Mouse (Mus musculus): ENCODE data around the gene Drg2. TPM values are rescaled to one million over a fixed set of nuclear protein-coding genes. Genes with fewer than 3 reads are reported as not detected.
A peak's percentile ranks its signal among the peaks of the same experiment; 100 is the strongest.

Gene Drg2
- total RNA-seq, 2 experiments from 2014 or later: 31.1 to 34.1 TPM

DNA sequence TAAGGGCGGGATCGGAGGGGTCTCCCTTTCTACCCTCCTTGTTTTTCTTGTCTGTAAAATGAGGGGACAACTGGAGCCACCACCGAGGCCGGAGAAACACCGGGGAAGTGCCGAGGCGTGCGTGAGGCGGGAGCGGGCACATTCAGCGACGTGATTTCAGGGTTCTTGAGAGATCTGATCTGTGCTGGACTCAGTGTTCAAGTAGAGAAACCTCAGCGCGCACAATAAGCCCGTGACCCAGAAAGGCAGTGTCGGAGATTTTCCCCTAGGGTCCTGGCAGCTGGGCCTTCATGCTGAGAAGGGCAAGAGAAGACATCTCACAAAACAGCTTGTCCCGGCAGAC lies 325 bp downstream of the Drg2 start:
- peak in 1 of 2 experiments; percentile 9 for DNase-seq
- intact Hi-C loops (cut with DNase I): loop anchor here (5.0 kb wide), 1 partner anchor 73 kb away; no protein-coding TSS in a partner anchor

DNA sequence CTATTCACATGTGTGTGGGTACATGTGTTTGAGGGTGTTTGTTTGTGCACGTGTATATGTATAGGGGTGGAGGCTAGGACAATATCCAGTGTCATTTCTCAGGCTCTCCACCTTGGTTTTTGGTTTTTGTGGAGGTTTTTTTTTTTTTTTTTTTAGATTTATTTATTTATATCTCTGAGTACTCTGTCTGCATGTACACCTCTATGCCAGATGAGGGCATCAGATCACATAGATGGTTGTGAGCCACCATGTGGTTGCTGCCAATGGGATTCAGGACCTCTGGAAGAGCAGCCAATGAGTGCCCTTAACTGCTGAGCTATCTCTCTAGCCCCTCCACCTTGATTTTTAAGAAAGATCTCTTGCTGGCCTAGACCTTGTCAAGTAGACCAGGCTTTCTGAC lies 3.6 kb downstream of the Drg2 start:
- DNase-seq: no peak
- intact Hi-C loops (cut with DNase I): loop anchor here (5.0 kb wide), 1 partner anchor 69 kb away; no protein-coding TSS in a partner anchor

DNA sequence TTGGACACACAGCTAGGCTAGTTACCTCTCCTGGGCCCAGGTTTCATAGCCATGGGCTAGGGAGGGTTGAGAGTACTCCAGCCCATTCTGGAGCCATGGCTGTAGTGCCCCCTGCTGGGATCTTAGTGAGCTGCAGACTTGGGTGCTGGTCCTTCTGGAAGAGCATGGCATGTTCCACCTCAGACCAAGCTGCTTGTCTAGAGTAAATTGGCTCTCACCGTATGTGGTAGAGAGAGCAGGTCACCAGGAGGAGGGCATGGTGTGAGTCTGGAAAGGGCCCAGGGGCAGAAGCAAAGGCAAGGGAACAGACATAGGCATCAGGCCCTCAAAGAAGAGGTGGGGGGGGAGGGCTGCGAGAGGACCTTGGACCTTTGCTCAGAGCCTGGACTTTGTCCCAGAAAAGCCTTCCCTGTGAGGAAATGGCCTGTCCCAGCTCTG lies 11.6 kb downstream of the Drg2 start:
- intact Hi-C loops (cut with DNase I): no loop called here
- peak in 1 of 2 experiments; percentile 29 for DNase-seq

DNA sequence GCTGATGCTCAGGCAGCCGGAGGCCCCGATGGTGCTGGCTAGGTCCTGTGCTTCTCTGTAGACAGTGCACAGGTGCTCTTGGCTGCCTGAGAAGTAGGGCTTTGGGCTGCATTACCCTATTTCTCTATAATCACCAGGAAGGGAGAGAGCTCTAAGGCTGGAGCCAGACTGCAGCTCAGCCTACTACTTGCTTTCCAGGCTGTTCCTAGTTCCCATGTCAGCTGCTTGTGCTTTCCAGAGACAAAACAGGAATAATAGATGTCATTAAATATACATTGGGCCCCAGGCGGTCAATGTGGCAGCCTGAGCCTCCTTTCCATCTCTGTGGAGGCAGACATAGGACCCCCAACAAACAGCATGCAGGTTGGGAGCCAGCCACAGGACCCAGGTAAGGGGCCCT lies 14.6 kb downstream of the Drg2 start, which contains the start of gene Myo15:
Gene Myo15, plus strand, starts transcription at position 301 of the 400 bp plus-strand sequence.
- intact Hi-C loops (cut with DNase I): no loop called here
- DNase-seq: no peak

DNA sequence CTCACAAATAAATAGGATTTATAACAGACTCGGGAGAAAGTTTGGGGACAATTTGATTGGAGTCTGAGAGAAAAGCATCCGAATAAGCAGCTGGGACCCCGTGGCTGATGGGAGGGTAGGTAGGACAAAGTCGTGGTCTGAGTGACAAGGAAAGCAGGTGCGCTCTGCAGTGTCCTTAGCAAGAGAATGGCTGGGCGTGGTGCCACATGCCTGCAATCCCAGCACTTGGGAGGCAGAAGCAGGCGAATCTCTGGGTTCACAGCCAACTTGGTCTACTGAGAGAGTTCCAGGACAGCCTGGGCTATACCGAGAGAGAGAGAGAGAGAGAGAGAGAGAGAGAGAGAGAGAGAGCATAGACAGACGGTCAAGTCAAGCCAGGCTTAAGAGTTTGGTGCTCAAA lies 16.4 kb downstream of the Drg2 start:
- intact Hi-C loops (cut with DNase I): no loop called here
- DNase-seq: no peak

DNA sequence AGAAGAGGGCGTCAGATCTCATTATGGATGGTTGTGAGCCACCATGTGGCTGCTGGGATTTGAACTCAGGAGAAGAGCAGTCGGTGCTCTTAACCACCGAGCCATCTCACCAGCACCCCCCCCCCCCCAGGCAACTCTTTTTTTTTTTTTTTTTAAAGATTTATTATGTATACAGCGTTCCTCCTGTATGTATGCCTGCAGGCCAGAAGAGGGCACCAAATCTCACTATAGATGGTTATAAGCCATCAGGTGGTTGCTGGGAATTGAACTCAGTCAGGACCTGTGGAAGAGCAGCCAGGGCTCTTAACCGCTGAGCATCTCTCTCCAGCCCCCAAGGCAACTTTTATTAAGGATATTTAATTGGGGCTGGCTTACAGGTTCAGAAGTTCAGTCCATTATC lies 20.1 kb downstream of the Drg2 start:
- intact Hi-C loops (cut with DNase I): no loop called here
- DNase-seq: no peak

DNA sequence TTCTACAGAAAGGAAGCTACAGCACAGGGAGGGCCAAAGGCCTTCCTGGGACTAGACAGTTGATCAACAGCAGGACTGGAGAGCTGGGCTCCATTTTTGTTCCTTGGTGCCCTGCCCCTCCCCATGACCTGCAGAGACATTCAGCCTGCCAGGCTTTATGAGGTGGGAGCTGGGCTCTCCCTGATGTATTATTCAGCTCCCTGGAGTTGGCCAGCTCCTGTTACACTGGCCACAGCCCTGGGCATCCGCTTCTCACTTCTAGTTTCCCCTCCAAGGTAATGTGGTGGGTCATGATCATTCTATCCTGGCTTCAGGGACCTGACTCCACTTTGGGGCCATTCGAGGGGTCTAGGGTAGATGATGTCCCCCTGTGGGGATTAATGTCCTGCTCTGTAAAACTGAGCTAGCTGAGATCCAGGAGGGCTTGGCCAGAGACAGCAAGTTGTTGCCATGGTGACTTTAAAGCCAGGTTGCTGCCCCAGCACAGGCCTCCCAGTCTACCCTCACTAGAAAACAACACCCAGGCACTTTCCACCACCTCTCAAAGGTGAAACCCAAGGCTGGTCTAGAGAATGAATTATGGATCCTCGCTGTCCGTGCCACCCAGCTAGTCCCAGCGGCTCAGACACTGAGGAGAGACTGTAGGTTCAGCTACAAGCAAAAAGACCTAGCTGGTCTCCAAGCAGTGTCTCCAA lies 21.4 kb downstream of the Drg2 start:
- intact Hi-C loops (cut with DNase I): no loop called here
- DNase-seq: no peak

DNA sequence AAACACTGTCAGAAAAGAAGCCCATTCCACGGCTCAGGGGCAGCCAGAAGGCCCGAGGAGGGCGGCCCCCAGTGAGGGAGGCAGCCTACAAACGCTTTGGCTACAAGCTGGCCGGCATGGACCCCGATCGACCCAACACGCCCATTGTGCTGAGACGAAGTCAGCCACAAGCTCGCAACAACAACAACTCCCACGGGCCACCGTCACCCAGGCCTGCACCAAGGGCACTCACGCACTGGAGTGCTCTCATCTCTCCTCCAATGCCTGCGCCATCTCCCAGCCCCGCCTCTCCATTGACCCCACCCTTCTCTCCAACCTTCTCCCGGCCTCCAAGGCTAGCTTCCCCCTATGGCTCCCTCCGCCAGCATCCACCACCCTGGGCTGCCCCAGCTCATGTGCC lies 23.7 kb downstream of the Drg2 start:
- DNase-seq: no peak
- intact Hi-C loops (cut with DNase I): no loop called here

DNA sequence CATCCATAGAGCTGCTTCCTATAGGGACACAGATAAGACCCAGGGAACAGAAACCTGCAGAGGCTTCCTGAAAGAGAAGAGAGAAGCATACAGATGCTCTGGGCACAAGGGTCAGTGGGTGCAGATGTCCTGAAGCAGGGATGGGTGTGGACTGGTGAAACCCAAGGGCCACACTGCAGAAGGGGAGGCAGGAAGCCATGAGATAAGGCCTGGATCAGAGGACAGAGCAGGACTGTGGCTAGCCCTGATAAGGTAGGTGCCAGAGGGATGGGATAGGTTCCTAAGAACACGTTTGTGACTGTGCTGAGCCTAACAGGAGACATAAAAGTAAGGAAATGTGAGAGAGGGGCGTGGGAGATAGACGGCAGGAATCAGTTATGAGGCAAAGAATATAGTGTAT lies 31.9 kb downstream of the Drg2 start:
- intact Hi-C loops (cut with DNase I): no loop called here
- DNase-seq: no peak

DNA sequence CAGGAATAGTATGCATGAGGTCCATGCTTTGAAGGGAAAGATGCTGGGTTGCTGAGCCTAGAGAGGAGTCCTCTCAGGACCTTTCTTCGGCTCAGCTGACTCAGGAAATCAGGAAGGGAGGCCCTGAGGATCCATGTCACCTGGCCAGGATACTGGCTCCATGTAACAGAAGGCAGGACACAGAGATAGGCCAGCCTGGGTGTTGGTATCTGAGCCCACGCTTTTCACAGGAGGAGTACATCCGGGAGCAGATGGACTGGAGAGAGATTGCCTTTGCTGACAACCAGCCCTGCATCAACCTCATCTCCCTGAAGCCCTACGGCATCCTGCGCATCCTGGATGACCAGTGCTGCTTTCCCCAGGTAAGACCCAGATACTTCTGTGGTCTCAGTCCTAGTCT lies 38.3 kb downstream of the Drg2 start:
- intact Hi-C loops (cut with DNase I): no loop called here

DNA sequence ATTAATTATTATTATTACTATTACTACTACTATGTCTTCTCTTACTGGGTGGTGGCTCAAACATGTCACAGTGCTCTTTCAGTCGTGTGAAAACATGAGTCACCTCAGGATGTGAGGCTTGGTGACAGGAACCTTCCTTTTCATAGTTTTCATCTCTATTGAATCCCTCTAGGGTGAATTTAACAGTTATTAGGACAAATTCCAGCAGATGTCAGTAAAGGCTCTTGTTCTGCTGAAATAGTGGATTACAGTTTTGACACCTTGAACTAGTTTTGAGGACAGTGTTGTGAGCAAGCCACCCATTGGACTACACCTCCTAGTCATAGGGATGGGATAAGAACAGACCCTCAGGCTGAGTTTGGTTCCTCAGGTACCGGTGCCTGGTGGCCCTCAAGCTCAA lies 41.3 kb downstream of the Drg2 start:
- intact Hi-C loops (cut with DNase I): no loop called here
- DNase-seq: no peak

More for the DNA sequence above, 38.3 kb downstream of the Drg2 start:
- DNase-seq: no peak

DNA sequence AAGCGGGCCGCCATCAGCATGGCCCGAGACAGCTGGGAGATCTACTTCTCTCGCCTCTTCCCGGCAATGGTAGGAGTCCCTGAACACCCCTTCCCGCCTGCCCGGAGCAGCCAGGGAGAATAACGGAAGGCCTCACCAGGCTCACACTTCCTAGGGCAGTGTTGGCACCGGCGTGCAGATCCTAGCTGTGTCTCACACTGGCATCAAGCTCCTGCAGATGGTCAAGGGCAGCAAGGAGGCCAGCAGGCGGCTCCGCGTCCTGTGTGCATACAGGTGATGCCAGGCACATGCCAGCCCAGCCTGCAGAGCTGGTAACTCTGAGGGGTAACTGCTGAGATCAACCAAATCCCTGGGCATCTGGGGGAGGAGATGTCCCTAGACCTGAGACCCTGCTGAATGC lies 52.9 kb downstream of the Drg2 start:
- intact Hi-C loops (cut with DNase I): no loop called here

DNA sequence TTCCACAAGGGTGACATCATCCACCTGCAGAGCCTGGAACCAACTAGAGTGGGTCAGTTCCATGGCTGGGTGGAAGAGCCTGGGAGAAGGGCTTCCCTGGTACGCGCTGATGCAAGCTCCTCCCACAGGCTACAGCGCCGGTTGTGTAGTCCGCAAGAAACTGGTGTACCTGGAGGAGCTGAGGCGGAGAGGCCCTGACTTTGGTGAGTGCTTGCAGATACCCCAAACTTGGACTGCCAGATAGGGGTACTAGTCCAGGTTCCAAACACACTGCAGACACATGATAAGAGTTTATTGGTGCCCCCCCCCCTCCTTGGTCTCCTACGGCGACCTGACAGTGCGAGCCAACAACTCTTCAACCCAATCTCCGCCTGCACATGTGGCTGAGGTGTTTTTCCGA lies 54.6 kb downstream of the Drg2 start:
- DNase-seq: peak in 1 of 2 experiments; percentile 5
- intact Hi-C loops (cut with DNase I): no loop called here

More for the DNA sequence above, 52.9 kb downstream of the Drg2 start:
- no peak for DNase-seq

DNA sequence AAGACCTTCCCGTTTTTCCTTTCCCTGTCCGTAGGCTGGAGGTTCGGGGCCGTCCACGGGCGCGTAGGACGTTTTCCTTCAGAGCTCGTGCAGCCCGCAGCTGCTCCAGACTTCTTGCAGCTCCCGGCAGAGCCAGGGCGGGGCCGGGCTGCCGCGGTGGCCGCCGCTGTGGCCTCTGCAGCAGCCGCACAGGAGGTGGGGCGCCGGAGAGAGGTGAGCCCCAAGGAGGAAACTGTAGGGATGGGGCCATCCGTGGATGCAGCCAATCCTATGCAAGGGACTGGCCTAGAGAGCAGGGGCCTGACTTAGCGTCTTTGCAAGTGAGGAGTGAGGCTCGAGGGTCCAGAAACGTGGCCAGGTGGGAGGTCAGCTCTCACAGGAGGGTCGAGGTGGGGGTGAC lies 55.1 kb downstream of the Drg2 start:
- intact Hi-C loops (cut with DNase I): no loop called here
- DNase-seq: peak; percentile 10 to 14

DNA sequence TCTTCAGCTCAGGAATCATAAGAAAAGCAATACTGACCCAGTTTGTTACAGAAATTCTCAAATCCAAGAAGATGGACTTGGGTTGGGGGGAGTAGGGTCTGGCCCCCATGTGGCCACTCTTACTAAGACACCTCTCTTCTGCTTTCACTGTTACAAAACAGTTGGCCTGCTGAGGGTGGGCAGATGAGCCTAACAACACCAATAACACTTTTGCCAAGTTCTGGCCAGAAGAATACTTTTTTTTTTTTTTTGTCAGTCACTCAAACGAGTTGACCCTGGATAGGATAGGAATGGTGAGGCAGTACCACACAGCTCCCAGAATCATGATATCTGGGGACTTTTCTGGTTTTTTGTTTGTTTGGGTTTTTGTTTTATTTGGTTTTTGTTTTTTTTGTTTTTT lies 57.5 kb downstream of the Drg2 start:
- intact Hi-C loops (cut with DNase I): no loop called here
- DNase-seq: no peak

DNA sequence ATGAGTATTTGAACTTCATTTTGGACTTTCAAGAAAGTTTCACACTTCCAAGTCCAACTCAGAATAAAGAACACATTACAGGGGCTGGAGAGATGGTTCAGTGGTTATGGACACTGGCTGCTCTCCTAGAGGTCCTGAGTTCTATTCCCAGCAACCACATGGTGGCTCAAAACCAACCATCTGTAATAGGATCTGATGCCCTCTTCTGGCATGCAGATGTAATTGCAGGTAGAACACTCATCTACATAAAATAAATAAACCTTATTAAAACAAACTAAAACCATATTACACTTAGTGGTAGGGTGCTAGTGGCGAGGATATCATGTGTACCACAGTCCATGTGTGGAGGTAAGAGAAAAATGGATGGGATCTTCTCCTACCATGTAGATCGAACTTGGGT lies 58.1 kb downstream of the Drg2 start:
- DNase-seq: no peak
- intact Hi-C loops (cut with DNase I): no loop called here

DNA sequence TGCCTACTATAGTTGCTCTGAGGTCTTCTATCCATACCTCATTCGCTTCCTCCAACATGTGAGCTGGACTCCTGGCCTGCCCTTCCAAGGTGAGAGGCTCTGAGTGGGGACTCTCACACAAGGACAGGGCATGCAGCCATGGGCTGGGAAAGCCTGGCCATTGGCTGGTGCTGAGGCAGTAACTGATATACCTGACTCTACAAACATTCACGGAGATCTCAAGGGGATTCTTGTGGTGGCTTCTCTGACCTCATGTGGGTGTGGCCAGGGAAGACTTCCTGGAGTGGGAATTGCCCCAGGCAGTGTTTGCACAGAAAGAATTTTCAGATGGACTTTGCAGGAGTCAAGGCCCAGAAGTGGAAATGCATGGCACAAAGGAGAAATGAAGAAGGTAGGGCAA lies 60.5 kb downstream of the Drg2 start:
- intact Hi-C loops (cut with DNase I): no loop called here
- DNase-seq: no peak

DNA sequence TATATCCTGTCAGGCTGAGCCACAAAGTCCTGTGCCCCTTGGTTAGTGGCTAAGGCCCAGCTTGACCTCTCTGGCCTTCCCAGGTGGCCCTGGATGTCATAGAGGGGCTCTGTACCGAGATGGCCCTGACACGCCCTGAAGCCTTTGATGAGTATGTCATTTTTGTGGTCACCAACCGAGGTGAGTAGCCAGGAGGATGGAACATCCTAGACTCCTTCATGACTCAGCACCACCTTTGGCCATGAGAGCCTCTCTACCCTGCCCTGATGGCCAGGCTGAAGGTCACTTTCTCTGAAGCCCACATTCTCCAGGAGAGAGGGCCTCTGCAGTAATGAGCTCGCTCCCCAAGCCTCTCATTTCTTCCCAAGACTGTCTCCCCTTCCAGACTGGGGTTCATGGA lies 63.9 kb downstream of the Drg2 start:
- intact Hi-C loops (cut with DNase I): no loop called here
- DNase-seq: no peak

Other genes with a start within 250 kb of the Drg2 start
- 10 to 100 TPM; 29.0 to 32.0 TPM for gene Srebf1, start 232.0 kb upstream of the Drg2 start, total RNA-seq (2021)
- 10 to 100 TPM; 93.3 to 93.7 TPM for gene Tom1l2, start 101.7 kb upstream of the Drg2 start, total RNA-seq (2021)
- gene Drc3, start 101.3 kb upstream of the Drg2 start, total RNA-seq (2021): 1 to 10 TPM; 2.0 to 3.2 TPM
- gene Gid4, start 37.4 kb upstream of the Drg2 start, total RNA-seq (2021): 10 to 100 TPM; 34.4 to 35.7 TPM
- gene Atpaf2, start 36.1 kb upstream of the Drg2 start, total RNA-seq (2021): 10 to 100 TPM; 41.4 to 47.0 TPM
- under 1 TPM; 0.12 to 0.14 TPM for gene Myo15, start 14.7 kb downstream of the Drg2 start, total RNA-seq (2021)
- 10 to 100 TPM; 72.5 to 74.1 TPM for gene Alkbh5, start 81.8 kb downstream of the Drg2 start, total RNA-seq (2021)
- 10 to 100 TPM; 16.9 to 18.0 TPM for gene Llgl1, start 245.1 kb downstream of the Drg2 start, total RNA-seq (2021)